Mouse (Mus musculus) lung, postnatal 0 days (tissue): Measurements from ENCODE around the gene Pisd. TPM values are rescaled to one million over a fixed set of nuclear protein-coding genes. Genes with fewer than 3 reads are reported as not detected.
"Not testable (repeated sequence)": the region's sequence is repeated elsewhere in the genome, so short reads cannot be mapped to it uniquely, and the experiment has no call there.

ENCODE experiments used
- ATAC-seq: fragments of 200-750 bp; cut with Nextera tagmentation; 2 replicates; pipeline ENCODE4 v1.8.0; 2017; ENCODE audit warnings: moderate library complexity
- DNase-seq: peaks from one replicate; pipeline ENCODE4 v3.0.0-alpha.2; 2016; ENCODE audit warnings: low spot score
- H3K27ac ChIP-seq: fragments of 300-500 bp; sonication (generic); 2 replicates; pipeline ENCODE4 v1.5.1; 2014; ENCODE audit warnings: antibody characterized with exemption, mild to moderate bottlenecking, low read length, mixed read lengths
- H3K27me3 ChIP-seq: fragments of 300-500 bp; sonication (generic); replicated peaks from 2 replicates; pipeline ENCODE4 v1.6.1; 2014; ENCODE audit warnings: low read length, mixed read lengths; ENCODE audit not compliant: insufficient read depth
- H3K36me3 ChIP-seq: fragments of 300-500 bp; sonication (generic); 2 replicates; pipeline ENCODE4 v1.6.1; 2014; ENCODE audit warnings: low read length, mixed read lengths; ENCODE audit not compliant: insufficient read depth
- H3K4me1 ChIP-seq: fragments of 300-500 bp; sonication (generic); 2 replicates; pipeline ENCODE4 v1.6.1; 2014; ENCODE audit warnings: antibody characterized with exemption, low read depth, low read length, mixed read lengths; ENCODE audit not compliant: insufficient read depth
- H3K4me2 ChIP-seq: fragments of 300-500 bp; sonication (generic); replicated peaks from 2 replicates; pipeline ENCODE4 v1.6.1; 2014; ENCODE audit warnings: low read depth, mild to moderate bottlenecking, low read length, moderate library complexity, mixed read lengths
- H3K4me3 ChIP-seq: fragments of 300-500 bp; sonication (generic); 2 replicates; pipeline ENCODE4 v1.5.1; 2014; ENCODE audit warnings: low read depth, low read length
- H3K9ac ChIP-seq: fragments of 300-500 bp; sonication (generic); replicated peaks from 2 replicates; pipeline ENCODE4 v1.6.1; 2014; ENCODE audit warnings: low read depth, mild to moderate bottlenecking
- H3K9me3 ChIP-seq: fragments of 300-500 bp; sonication (generic); 2 replicates; pipeline ENCODE4 v1.6.1; 2016; ENCODE audit warnings: low read length, mixed read lengths
- CTCF ChIP-seq: IDR thresholded peaks from 2 replicates; pipeline ENCODE4 v1.5.1; 2016; ENCODE audit warnings: antibody characterized with exemption, mild to moderate bottlenecking
- EP300 ChIP-seq: IDR thresholded peaks from 2 replicates; pipeline ENCODE4 v1.6.1; 2016; ENCODE audit warnings: antibody characterized with exemption, mild to moderate bottlenecking, control low read depth
- WGBS: fragments of 180-500 bp; shearing (Covaris S2); extraction: QIAGEN DNeasy Blood & Tissue Kit; methylation state at CpG from one replicate; pipeline ENCODE4 v1.1.7; 2014; 5-methylcytosine and 5-hydroxymethylcytosine counted together
- polyA plus RNA-seq: library from polyadenylated mRNA; unstranded; fragments of >200 nt; fragmentation: Nextera tagmentation; extraction: Ambion mirVana; gene quantifications from 2 replicates; pipeline ENCODE4 v1.2.1, GENCODE M21; 2015

Gene Pisd
- polyA plus RNA-seq, 1 experiment from 2014 or later: 72.7 TPM

DNA sequence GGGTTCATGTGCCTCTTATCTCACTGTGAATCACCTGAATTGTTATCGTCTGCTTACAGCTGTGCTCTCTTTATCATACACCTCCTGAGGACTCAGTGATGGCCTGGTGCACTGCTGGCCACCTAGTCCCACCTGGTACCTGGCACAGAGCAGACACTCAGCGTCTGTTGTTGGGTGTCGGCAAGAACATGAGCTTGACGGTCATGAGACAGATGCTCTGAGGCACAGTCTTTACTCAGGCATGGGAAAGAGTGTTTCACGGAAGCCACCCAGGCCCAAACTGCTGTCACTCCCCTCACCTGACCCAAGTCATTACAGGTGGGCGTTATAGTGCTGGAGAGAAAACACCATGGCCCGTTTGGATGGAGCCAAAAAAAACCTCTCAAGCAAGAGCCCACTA, 61.5 kb downstream of the Pisd start:
- Histone ChIP-seq H3K4me1 (no peaks in the 10 kb centered on the region), H3K27me3 (no peaks in the 10 kb centered on the region), H3K27ac (no peak overlapping the region), H3K4me2 (no peak overlapping the region), H3K4me3 (no peak overlapping the region), H3K9me3 (no peaks in the 10 kb centered on the region), H3K9ac (no peak overlapping the region), H3K36me3 (no peaks in the 10 kb centered on the region)
- DNase-seq (no peak), ATAC-seq (no peak)
- TF ChIP-seq EP300 (no peak), CTCF (no peak)
- 67% methylated on average over 7 of the region's 7 CpGs for WGBS

DNA sequence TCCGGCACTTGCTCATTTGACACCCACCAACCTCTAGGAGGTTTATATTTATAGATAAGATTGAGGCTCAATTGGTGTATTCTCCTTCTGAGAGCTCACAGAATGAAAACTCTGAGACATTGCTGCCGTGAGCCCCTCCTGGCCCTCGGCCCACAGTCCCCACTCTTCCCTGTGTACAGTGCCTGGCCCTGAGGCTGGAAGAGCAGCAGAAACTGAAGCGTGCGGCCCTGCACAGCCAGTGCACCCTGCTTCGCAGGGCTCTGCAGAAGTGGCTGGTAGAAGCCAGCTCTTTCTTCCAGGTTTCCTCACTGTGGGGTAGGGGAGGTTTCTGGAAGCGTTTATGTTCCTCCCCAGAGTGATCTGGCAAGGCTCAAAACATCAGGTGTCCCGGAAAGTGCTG, 62.7 kb downstream of the Pisd start:
- 76% methylated on average over 8 of the region's 8 CpGs for WGBS
- DNase-seq, H3K4me2 ChIP-seq, H3K4me3 ChIP-seq, H3K9ac ChIP-seq, H3K27me3 ChIP-seq, H3K4me1 ChIP-seq, H3K9me3 ChIP-seq, H3K27ac ChIP-seq, H3K36me3 ChIP-seq: not testable (repeated sequence)
- 0 out of 2 replicates have a peak, but pooled peaks have one; percentile 62 for ATAC-seq

DNA sequence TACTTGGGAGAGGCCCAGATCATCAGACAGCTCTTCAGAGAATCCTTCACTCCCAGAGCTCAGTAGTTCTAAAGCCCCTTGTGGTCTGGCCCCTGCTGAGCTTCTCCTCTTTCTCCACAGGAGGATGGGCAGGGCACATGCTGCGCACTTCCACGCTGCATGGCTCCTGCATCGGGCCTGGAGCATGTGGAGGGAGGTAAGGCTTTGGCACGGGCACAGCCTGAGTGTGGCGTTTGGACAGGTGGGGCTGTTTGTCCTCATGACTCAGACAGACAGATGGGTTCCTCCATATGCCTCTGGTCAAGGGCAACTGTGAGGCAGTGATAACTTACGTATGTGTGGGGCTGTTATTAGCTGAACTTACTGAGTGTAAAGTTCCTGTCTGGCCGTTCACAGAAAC, 63.2 kb downstream of the Pisd start:
- H3K4me3 ChIP-seq: no peak overlapping the region
- no peaks in the 10 kb centered on the region for H3K36me3 ChIP-seq
- no peak overlapping the region for H3K27ac ChIP-seq
- TF ChIP-seq CTCF: no peak
- TF ChIP-seq EP300: no peak
- DNase-seq: no peak
- no peaks in the 10 kb centered on the region for H3K4me1 ChIP-seq
- ATAC-seq: no peak
- H3K9ac ChIP-seq: no peak overlapping the region
- H3K4me2 ChIP-seq: no peak overlapping the region
- H3K27me3 ChIP-seq: no peaks in the 10 kb centered on the region
- H3K9me3 ChIP-seq: no peaks in the 10 kb centered on the region
- WGBS: 70% methylated on average over 7 of the region's 7 CpGs

DNA sequence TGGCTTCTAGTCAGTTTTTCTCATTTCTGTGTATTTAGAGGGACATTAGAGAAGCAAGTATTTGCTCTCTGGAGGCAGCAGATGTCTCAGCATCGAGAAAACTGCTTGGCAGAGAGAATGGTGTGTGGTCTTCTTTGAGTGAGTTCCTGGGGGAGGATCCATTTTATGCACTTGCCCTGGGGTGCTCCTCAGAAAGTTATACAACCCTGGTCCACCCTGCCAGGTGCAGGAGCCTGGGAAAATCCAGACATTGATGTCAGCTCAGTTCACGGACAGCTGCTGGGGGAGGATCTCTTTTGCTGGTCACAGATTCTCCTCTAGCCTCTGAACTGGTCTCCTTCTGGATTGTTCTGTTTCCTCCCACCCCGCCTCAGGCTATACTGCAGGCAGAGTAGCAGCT, 64.1 kb downstream of the Pisd start:
- Histone ChIP-seq H3K36me3 (no peaks in the 10 kb centered on the region), H3K4me1 (no peaks in the 10 kb centered on the region), H3K27ac (no peak overlapping the region), H3K4me2 (no peak overlapping the region), H3K27me3 (no peaks in the 10 kb centered on the region), H3K4me3 (no peak overlapping the region), H3K9ac (no peak overlapping the region), H3K9me3 (no peaks in the 10 kb centered on the region)
- 62% methylated on average over 3 of the region's 3 CpGs for WGBS
- ATAC-seq (no peak), DNase-seq (no peak)
- TF ChIP-seq EP300 (no peak), CTCF (no peak)

DNA sequence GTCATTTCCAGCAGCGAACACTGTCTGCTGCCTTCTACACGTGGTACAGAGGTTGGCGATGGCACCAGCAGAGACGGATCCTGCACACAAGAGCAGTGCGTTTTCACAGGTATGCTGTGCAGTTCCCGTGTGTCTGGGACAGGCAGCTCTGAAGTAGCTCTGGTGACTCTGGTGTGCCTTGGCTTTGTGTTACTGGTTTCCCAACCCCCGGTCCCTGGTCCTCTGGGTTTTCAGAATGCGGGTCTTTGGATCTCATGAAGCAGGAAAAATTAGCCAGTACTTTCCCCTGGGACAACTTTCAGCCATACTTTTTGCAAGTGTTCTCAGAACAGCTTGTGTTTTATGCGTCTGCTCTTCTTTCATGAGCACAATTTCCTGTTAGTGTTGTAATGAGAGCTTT, 65.0 kb downstream of the Pisd start:
- no peaks in the 10 kb centered on the region for H3K27me3 ChIP-seq
- no peak overlapping the region for H3K27ac ChIP-seq
- H3K4me1 ChIP-seq: no peaks in the 10 kb centered on the region
- H3K4me3 ChIP-seq: no peak overlapping the region
- DNase-seq (no peak), ATAC-seq (no peak)
- H3K4me2 ChIP-seq: no peak overlapping the region
- H3K36me3 ChIP-seq: no peaks in the 10 kb centered on the region
- TF ChIP-seq EP300 (no peak), CTCF (no peak)
- H3K9me3 ChIP-seq: no peaks in the 10 kb centered on the region
- no peak overlapping the region for H3K9ac ChIP-seq
- 74% methylated on average over 9 of the region's 9 CpGs for WGBS

DNA sequence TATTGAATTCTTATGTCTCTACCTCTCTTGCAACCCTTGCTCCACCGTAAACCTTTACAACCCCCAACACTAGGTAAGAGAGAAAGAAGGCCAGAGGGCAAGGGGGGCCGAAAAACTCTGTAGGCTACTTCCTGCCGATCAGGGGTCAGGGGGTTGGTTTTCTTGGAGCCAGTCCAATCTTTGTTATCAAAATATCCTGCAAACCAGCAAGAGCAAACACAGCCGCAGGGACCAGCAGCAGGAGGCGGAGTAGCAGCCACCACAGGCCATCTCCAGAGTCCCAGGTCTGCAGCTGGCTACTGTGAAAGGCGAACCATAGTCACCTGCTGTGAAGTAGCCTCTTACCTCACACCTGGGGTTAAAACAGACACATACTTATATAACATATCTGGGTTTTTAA, 66.5 kb downstream of the Pisd start:
- DNase-seq: no peak
- Histone ChIP-seq H3K4me1 (no peaks in the 10 kb centered on the region), H3K4me3 (no peak overlapping the region), H3K27me3 (no peaks in the 10 kb centered on the region), H3K4me2 (no peak overlapping the region), H3K9ac (no peak overlapping the region), H3K27ac (no peak overlapping the region), H3K9me3 (no peaks in the 10 kb centered on the region), H3K36me3 (no peaks in the 10 kb centered on the region)
- no peak for ATAC-seq
- TF ChIP-seq CTCF: no peak
- TF ChIP-seq EP300: no peak
- WGBS: 20% methylated on average over 6 of the region's 6 CpGs

DNA sequence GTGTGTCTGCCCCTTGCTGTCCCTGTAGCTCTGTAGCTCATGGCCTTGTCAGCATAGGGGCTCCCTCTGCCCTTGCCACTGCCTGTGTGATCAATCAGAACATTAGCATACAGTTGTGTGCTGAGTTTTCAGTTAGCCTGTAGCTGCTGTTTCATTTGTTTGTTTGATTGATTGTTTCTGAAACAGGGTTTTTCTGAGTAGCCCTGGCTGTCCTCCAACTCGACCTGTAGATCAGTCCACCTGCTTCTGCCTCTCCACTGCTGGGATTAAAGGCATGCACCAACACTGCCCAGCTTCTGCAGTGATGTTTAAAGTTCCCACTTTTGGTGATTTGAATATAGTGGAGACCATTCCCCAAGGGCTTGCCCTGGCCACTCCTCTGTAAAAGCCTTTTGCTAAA, 67.7 kb downstream of the Pisd start:
- peaks cover 3% of the 10 kb centered on the region; the same call in 1 of the 2 replicates for H3K4me1 ChIP-seq
- H3K27ac ChIP-seq: no peak overlapping the region
- H3K36me3 ChIP-seq: no peaks in the 10 kb centered on the region
- H3K9ac ChIP-seq: no peak overlapping the region
- TF ChIP-seq EP300: no peak
- TF ChIP-seq CTCF: no peak
- no peaks in the 10 kb centered on the region for H3K27me3 ChIP-seq
- H3K4me2 ChIP-seq: no peak overlapping the region
- H3K4me3 ChIP-seq: no peak overlapping the region
- ATAC-seq (no peak), DNase-seq (no peak)
- no peaks in the 10 kb centered on the region for H3K9me3 ChIP-seq
- WGBS: 26% methylated on average over 1 of the region's 1 CpGs
